Mouse (Mus musculus) forebrain, postnatal 0 days (tissue): ENCODE measurements around the gene Zfp790. TPM values are rescaled to one million over a fixed set of nuclear protein-coding genes. Genes with fewer than 3 reads are reported as not detected.
"Not testable (repeated sequence)": the region's sequence is repeated elsewhere in the genome, so short reads cannot be mapped to it uniquely, and the experiment has no call there.

Experiments used
- ATAC-seq: fragments of 200-750 bp; cut with Nextera tagmentation; 2 replicates; pipeline ENCODE4 v1.8.0; 2017; ENCODE audit warnings: mild to moderate bottlenecking, moderate library complexity
- DNase-seq: peaks from one replicate; pipeline ENCODE4 v3.0.0-alpha.2; 2015
- H3K27ac ChIP-seq: fragments of 300-500 bp; sonication (generic); 2 replicates; pipeline ENCODE4 v1.5.1; 2014; ENCODE audit warnings: low read depth, mild to moderate bottlenecking, antibody characterized with exemption, low read length, moderate library complexity, mixed read lengths
- H3K27me3 ChIP-seq: fragments of 300-500 bp; sonication (generic); 2 replicates; pipeline ENCODE4 v1.6.1; 2014; ENCODE audit warnings: mild to moderate bottlenecking, low read length, mixed read lengths; ENCODE audit not compliant: insufficient read depth
- H3K36me3 ChIP-seq: fragments of 300-500 bp; sonication (generic); 2 replicates; pipeline ENCODE4 v1.6.1; 2014; ENCODE audit warnings: mild to moderate bottlenecking, moderate library complexity; ENCODE audit not compliant: insufficient read depth
- H3K4me1 ChIP-seq: fragments of 300-500 bp; sonication (generic); 2 replicates; pipeline ENCODE4 v1.6.1; 2014; ENCODE audit warnings: antibody characterized with exemption; ENCODE audit not compliant: insufficient read depth
- H3K4me2 ChIP-seq: fragments of 300-500 bp; sonication (generic); 2 replicates; pipeline ENCODE4 v1.6.1; 2014; ENCODE audit warnings: low read depth, mild to moderate bottlenecking, moderate library complexity
- H3K4me3 ChIP-seq: fragments of 300-500 bp; sonication (generic); 2 replicates; pipeline ENCODE4 v1.5.1; 2014; ENCODE audit warnings: low read depth, low read length, mixed read lengths
- H3K9ac ChIP-seq: fragments of 300-500 bp; sonication (generic); 2 replicates; pipeline ENCODE4 v1.6.1; 2014; ENCODE audit warnings: mild to moderate bottlenecking
- H3K9me3 ChIP-seq: fragments of 300-500 bp; sonication (generic); 2 replicates; pipeline ENCODE4 v1.6.1; 2016; ENCODE audit warnings: low read length
- CTCF ChIP-seq: sonication (generic); IDR thresholded peaks from 2 replicates; pipeline ENCODE4 v1.5.1; 2016; ENCODE audit warnings: antibody characterized with exemption, control low read depth, low read depth
- WGBS: fragments of 180-500 bp; shearing (Covaris S2); extraction: QIAGEN DNeasy Blood & Tissue Kit; methylation state at CpG from one replicate; pipeline ENCODE4 v1.1.7; 2014; 5-methylcytosine and 5-hydroxymethylcytosine counted together
- microRNA counts: library from miRNA; unstranded; fragments of <30 nt; microRNA quantifications from one replicate; lab custom pipeline; 2015
- microRNA-seq, 2 experiments: library from miRNA; unstranded; fragments of <30 nt; microRNA quantifications; one replicate each; pipeline ENCODE4; 2016
- polyA plus RNA-seq: library from polyadenylated mRNA; unstranded; fragments of >200 nt; fragmentation: Nextera tagmentation; extraction: Ambion mirVana; gene quantifications from 2 replicates; pipeline ENCODE4 v1.2.1, GENCODE M21; 2015
- total RNA-seq: library from RNA; depleted of rRNA; stranded (reverse); fragments of >200 nt; gene quantifications from 2 replicates; pipeline ENCODE4 v1.2.3, GENCODE M21; 2014; rRNA removed

Gene Zfp790
- total and polyA plus RNA-seq, 2 experiments from 2014 or later = 12.2 to 15.6 TPM

DNA sequence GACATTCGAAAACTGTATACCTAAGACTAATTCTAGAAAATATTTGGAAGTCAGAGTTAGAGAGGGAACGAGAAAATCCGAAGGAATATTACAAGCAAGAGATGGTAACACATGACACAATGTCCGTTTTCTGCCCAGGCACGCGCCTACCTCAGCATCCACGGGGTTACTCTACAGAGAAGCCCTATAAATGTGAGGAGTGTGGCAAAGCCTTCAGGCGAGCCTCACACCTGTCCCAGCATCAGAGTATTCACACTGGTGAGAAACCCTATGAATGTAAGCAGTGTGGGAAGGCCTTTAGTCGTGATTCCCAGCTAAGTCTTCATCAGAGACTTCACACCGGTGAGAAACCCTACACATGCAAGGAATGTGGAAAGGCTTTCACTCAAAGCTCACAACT lies 58.3 kb downstream of the Zfp790 start:
- Histone ChIP-seq H3K4me3 (no peak overlapping the region), H3K27ac (no peak overlapping the region), H3K4me1 (no peaks in the 10 kb centered on the region), H3K9ac (no peak overlapping the region), H3K27me3 (no peaks in the 10 kb centered on the region), H3K36me3 (peaks cover 32% of the 10 kb centered on the region), H3K9me3 (peaks cover 29% of the 10 kb centered on the region), H3K4me2 (no peak overlapping the region)
- WGBS = 95% methylated on average over 10 of the region's 10 CpGs
- no peak for TF ChIP-seq CTCF
- DNase-seq (no peak), ATAC-seq (no peak)

DNA sequence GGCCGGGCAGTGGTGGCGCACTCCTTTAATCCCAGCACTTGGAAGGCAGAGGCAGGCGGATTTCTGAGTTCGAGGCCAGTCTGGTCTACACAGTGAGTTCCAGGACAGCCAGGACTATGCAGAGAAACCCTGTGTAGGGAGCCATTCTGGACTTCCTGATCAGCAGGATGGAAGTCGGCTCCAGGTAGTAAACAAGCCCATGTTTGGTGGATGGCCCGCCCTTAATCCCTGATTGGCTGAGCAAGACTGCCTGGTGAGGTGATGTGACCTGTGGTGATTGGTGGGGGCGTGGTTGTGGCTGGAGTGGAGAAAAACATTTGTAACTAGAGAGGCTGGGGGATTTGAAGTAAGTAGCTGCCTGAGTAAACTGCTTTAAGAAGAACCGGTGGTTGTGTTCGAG lies 61.6 kb downstream of the Zfp790 start:
- peaks cover 32% of the 10 kb centered on the region for H3K36me3 ChIP-seq
- not testable (repeated sequence) for ATAC-seq, H3K27me3 ChIP-seq, H3K4me2 ChIP-seq, DNase-seq, H3K9ac ChIP-seq, H3K4me3 ChIP-seq, H3K4me1 ChIP-seq, H3K27ac ChIP-seq
- WGBS = 96% methylated on average over 9 of the region's 9 CpGs
- peaks cover 22% of the 10 kb centered on the region for H3K9me3 ChIP-seq

DNA sequence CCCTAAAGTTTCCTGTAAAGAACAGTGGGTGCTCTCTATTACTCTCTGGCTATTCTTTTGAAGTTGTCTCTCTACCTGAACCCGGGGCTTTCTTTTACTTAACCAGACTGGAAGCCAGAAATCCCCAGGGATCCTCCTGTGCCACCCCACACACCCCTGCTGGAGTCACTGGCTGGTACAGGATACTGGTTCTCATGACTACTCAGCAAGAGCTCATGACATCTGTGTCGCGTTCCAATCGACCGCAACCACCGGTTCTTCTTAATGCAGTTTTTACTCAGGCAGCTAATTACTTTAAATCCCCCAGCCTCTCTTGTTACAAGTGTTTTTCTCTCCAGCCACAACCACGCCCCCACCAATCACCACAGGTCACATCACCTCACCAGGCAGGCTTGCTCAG lies 64.1 kb downstream of the Zfp790 start:
- peaks cover 12% of the 10 kb centered on the region for H3K9me3 ChIP-seq

More for the DNA sequence above, 64.1 kb downstream of the Zfp790 start:
- no peak overlapping the region for H3K4me3 ChIP-seq
- no peak overlapping the region for H3K9ac ChIP-seq
- H3K27ac ChIP-seq = no peak overlapping the region
- 58% methylated on average over 7 of the region's 7 CpGs for WGBS
- no peak for TF ChIP-seq CTCF
- no peak overlapping the region for H3K4me2 ChIP-seq
- H3K4me1 ChIP-seq = no peaks in the 10 kb centered on the region
- no peak for DNase-seq
- no peak for ATAC-seq
- no peaks in the 10 kb centered on the region for H3K27me3 ChIP-seq
- peaks cover 21% of the 10 kb centered on the region for H3K36me3 ChIP-seq

MicroRNAs encoded within 50 kb of the gene (microRNA counts, 519-probe panel; counts per million panel counts)
- microRNA mmu-miR-1964 (lab: Ali Mortazavi, UCI) = not detected

Small RNAs within 50 kb of the gene (microRNA-seq; reads per million reads assigned to microRNA genes)
- gene Mir1964 = 2.2 to 3.5 reads per million in 2 experiments

Other genes starting within 250 kb of the Zfp790 start
- 0.52 and 0.62 TPM in 2 replicates for gene Catsperg2, start 89.1 kb upstream of the Zfp790 start, total RNA-seq
- 0.10 TPM in 1 of 2 replicates, not detected in the other for gene Catsperg2, start 89.1 kb upstream of the Zfp790 start, polyA plus RNA-seq
- gene Zfp84, start 47.6 kb upstream of the Zfp790 start, total RNA-seq = 16.7 and 19.0 TPM in 2 replicates
- gene Zfp84, start 47.6 kb upstream of the Zfp790 start, polyA plus RNA-seq = 5.8 and 6.9 TPM in 2 replicates
- 11.3 and 14.4 TPM in 2 replicates for gene Zfp30, start 32.1 kb upstream of the Zfp790 start, total RNA-seq
- gene Zfp30, start 32.1 kb upstream of the Zfp790 start, polyA plus RNA-seq = 10.2 and 11.4 TPM in 2 replicates
- 12.7 and 18.3 TPM in 2 replicates for gene Zfp940, start 37.6 kb downstream of the Zfp790 start, total RNA-seq
- 8.8 and 12.4 TPM in 2 replicates for gene Zfp940, start 37.6 kb downstream of the Zfp790 start, polyA plus RNA-seq
- 26.9 and 27.1 TPM in 2 replicates for gene Zfp420, start 43.9 kb downstream of the Zfp790 start, total RNA-seq
- 9.9 and 15.5 TPM in 2 replicates for gene Zfp420, start 43.9 kb downstream of the Zfp790 start, polyA plus RNA-seq
- gene Zfp27, start 90.5 kb downstream of the Zfp790 start, total RNA-seq = 19.5 and 20.3 TPM in 2 replicates
- gene Zfp27, start 90.5 kb downstream of the Zfp790 start, polyA plus RNA-seq = 8.0 and 9.4 TPM in 2 replicates
- gene Zfp383, start 92.1 kb downstream of the Zfp790 start, total RNA-seq = 9.5 and 11.5 TPM in 2 replicates
- gene Zfp383, start 92.1 kb downstream of the Zfp790 start, polyA plus RNA-seq = 3.0 and 3.9 TPM in 2 replicates
- gene Zfp74, start 138.0 kb downstream of the Zfp790 start, total RNA-seq = 11.9 and 14.4 TPM in 2 replicates
- gene Zfp74, start 138.0 kb downstream of the Zfp790 start, polyA plus RNA-seq = 6.6 and 15.8 TPM in 2 replicates
- 5.9 and 7.3 TPM in 2 replicates for gene Zfp568, start 167.8 kb downstream of the Zfp790 start, total RNA-seq
- gene Zfp568, start 167.8 kb downstream of the Zfp790 start, polyA plus RNA-seq = 0.72 and 2.1 TPM in 2 replicates
- gene Zfp14, start 235.3 kb downstream of the Zfp790 start, total RNA-seq = 13.2 and 15.2 TPM in 2 replicates
- gene Zfp14, start 235.3 kb downstream of the Zfp790 start, polyA plus RNA-seq = 5.3 and 6.9 TPM in 2 replicates